Mouse (Mus musculus) limb, embryonic 11.5 days (tissue): ENCODE results near the gene Rubcnl. TPM values are rescaled to one million over a fixed set of nuclear protein-coding genes. Genes with fewer than 3 reads are reported as not detected.
A peak's percentile ranks its signal among the peaks of the same experiment; 100 is the strongest.

ENCODE experiments used
- ATAC-seq: fragments of 200-750 bp; cut with Nextera tagmentation; 2 replicates; pipeline ENCODE4 v1.8.0; 2017; ENCODE audit warnings: low read depth; ENCODE audit not compliant: insufficient number of reproducible peaks, low FRiP score, low TSS enrichment
- DNase-seq: peaks from one replicate; pipeline ENCODE4 v3.0.0-alpha.2; 2015; ENCODE audit warnings: low spot score
- H3K27ac ChIP-seq: fragments of 300-500 bp; sonication (generic); replicated peaks from 2 replicates; pipeline ENCODE4 v1.5.1; 2014; ENCODE audit warnings: low read depth, mild to moderate bottlenecking, low read length
- H3K27me3 ChIP-seq: fragments of 300-500 bp; sonication (generic); 2 replicates; pipeline ENCODE4 v1.6.1; 2014; ENCODE audit warnings: mild to moderate bottlenecking, low read length, mixed read lengths; ENCODE audit not compliant: control insufficient read depth, insufficient read depth
- H3K36me3 ChIP-seq: fragments of 300-500 bp; sonication (generic); 2 replicates; pipeline ENCODE4 v1.6.1; 2014; ENCODE audit warnings: mild to moderate bottlenecking, low read length, moderate library complexity, mixed read lengths; ENCODE audit not compliant: control insufficient read depth, insufficient read depth
- H3K4me1 ChIP-seq: fragments of 300-500 bp; sonication (generic); 2 replicates; pipeline ENCODE4 v1.6.1; 2014; ENCODE audit warnings: low read length, mixed read lengths; ENCODE audit not compliant: control insufficient read depth, insufficient read depth
- H3K4me2 ChIP-seq: fragments of 300-500 bp; sonication (generic); 2 replicates; pipeline ENCODE4 v1.6.1; 2014; ENCODE audit warnings: low read depth, mild to moderate bottlenecking, moderate library complexity; ENCODE audit not compliant: severe bottlenecking
- H3K4me3 ChIP-seq: fragments of 300-500 bp; sonication (generic); 2 replicates; pipeline ENCODE4 v1.5.1; 2014; ENCODE audit warnings: low read depth, low read length
- H3K9ac ChIP-seq: fragments of 300-500 bp; sonication (generic); 2 replicates; pipeline ENCODE4 v1.6.1; 2014; ENCODE audit warnings: mild to moderate bottlenecking, low read length
- H3K9me3 ChIP-seq: fragments of 300-500 bp; sonication (generic); 2 replicates; pipeline ENCODE4 v1.6.1; 2016; ENCODE audit warnings: low read length; ENCODE audit not compliant: control insufficient read depth
- WGBS: fragments of 180-500 bp; shearing (Covaris S2); extraction: QIAGEN DNeasy Blood & Tissue Kit; methylation state at CpG from one replicate; pipeline ENCODE4 v1.1.7; 2014; 5-methylcytosine and 5-hydroxymethylcytosine counted together
- polyA plus RNA-seq: library from polyadenylated mRNA; unstranded; fragments of >200 nt; fragmentation: Nextera tagmentation; extraction: Ambion mirVana; gene quantifications from 2 replicates; pipeline ENCODE4 v1.2.1, GENCODE M21; 2014

The Rubcnl gene
- polyA plus RNA-seq = 0.77 and 0.79 TPM in 2 replicates

GRCm38 (mm10) chr14:75015856-75016714, at the start of gene Rubcnl:
Gene Rubcnl (plus strand): TSS chr14:75016027.
- H3K27ac ChIP-seq = no peak within 1 kb of the TSS
- H3K9me3 ChIP-seq = no peaks in the 10 kb centered on the region
- DNase-seq = peak; percentile 87
- no peaks in the 10 kb centered on the region for H3K4me1 ChIP-seq
- peak; percentile 75 for ATAC-seq
- H3K9ac ChIP-seq = peak within 1 kb of the TSS; percentile 65
- no peaks in the 10 kb centered on the region for H3K27me3 ChIP-seq
- no peaks in the 10 kb centered on the region for H3K36me3 ChIP-seq
- peak within 1 kb of the TSS; percentile 51 for H3K4me3 ChIP-seq
- WGBS = 3% methylated on average over 49 of the region's 49 CpGs
- H3K4me2 ChIP-seq = peak within 1 kb of the TSS; percentile 94

- Histone ChIP-seq H3K9ac (no peak overlapping the region), H3K4me2 (no peak overlapping the region), H3K36me3 (no peaks in the 10 kb centered on the region), H3K27me3 (no peaks in the 10 kb centered on the region), H3K27ac (no peak overlapping the region), H3K4me3 (no peak overlapping the region), H3K9me3 (no peaks in the 10 kb centered on the region), H3K4me1 (no peaks in the 10 kb centered on the region)
- ATAC-seq (no peak), DNase-seq (no peak)
- 46% methylated on average over 3 of the region's 3 CpGs for WGBS
Observed at GRCm38 (mm10) chr14:74972216-74972615, 43.6 kb upstream of the Rubcnl start.

- ATAC-seq (no peak), DNase-seq (no peak)
- Histone ChIP-seq H3K27me3 (no peaks in the 10 kb centered on the region), H3K4me3 (no peak overlapping the region), H3K4me2 (no peak overlapping the region), H3K9me3 (no peaks in the 10 kb centered on the region), H3K4me1 (no peaks in the 10 kb centered on the region), H3K9ac (no peak overlapping the region), H3K36me3 (no peaks in the 10 kb centered on the region), H3K27ac (no peak overlapping the region)
- 92% methylated on average over 5 of the region's 5 CpGs for WGBS
Observed at GRCm38 (mm10) chr14:74972687-74973086, 43.1 kb upstream of the Rubcnl start.

- H3K27me3 ChIP-seq = no peaks in the 10 kb centered on the region
- no peaks in the 10 kb centered on the region for H3K9me3 ChIP-seq
- WGBS = 82% methylated on average over 10 of the region's 10 CpGs
- ATAC-seq (no peak), DNase-seq (no peak)
- H3K4me1 ChIP-seq = no peaks in the 10 kb centered on the region
- no peak overlapping the region for H3K27ac ChIP-seq
- no peak overlapping the region for H3K4me3 ChIP-seq
- no peak overlapping the region for H3K9ac ChIP-seq
- H3K4me2 ChIP-seq = no peak overlapping the region
- H3K36me3 ChIP-seq = no peaks in the 10 kb centered on the region
Observed at GRCm38 (mm10) chr14:74974136-74974651, 41.6 kb upstream of the Rubcnl start.

GRCm38 (mm10) chr14:74976972-74977371, 38.9 kb upstream of the Rubcnl start:
- WGBS = 83% methylated on average over 6 of the region's 6 CpGs
- Histone ChIP-seq H3K4me2 (no peak overlapping the region), H3K9ac (no peak overlapping the region), H3K4me1 (no peaks in the 10 kb centered on the region), H3K4me3 (no peak overlapping the region), H3K9me3 (no peaks in the 10 kb centered on the region), H3K27ac (no peak overlapping the region), H3K27me3 (no peaks in the 10 kb centered on the region), H3K36me3 (no peaks in the 10 kb centered on the region)
- ATAC-seq (no peak), DNase-seq (no peak)

- 44% methylated on average over 3 of the region's 3 CpGs for WGBS
Observed at GRCm38 (mm10) chr14:74981016-74981415, 34.8 kb upstream of the Rubcnl start.

GRCm38 (mm10) chr14:74983079-74983478, 32.7 kb upstream of the Rubcnl start:
- DNase-seq (no peak), ATAC-seq (no peak)

More at GRCm38 (mm10) chr14:74981016-74981415, 34.8 kb upstream of the Rubcnl start:
- Histone ChIP-seq H3K4me3 (no peak overlapping the region), H3K4me2 (no peak overlapping the region), H3K27ac (no peak overlapping the region), H3K27me3 (no peaks in the 10 kb centered on the region), H3K4me1 (no peaks in the 10 kb centered on the region), H3K9ac (no peak overlapping the region), H3K9me3 (no peaks in the 10 kb centered on the region), H3K36me3 (no peaks in the 10 kb centered on the region)
- DNase-seq = no peak
- no peak for ATAC-seq

GRCm38 (mm10) chr14:74984817-74985391, 30.9 kb upstream of the Rubcnl start:
- ATAC-seq (no peak), DNase-seq (no peak)
- Histone ChIP-seq H3K9ac (no peak overlapping the region), H3K9me3 (no peaks in the 10 kb centered on the region), H3K27ac (no peak overlapping the region), H3K27me3 (no peaks in the 10 kb centered on the region), H3K4me3 (no peak overlapping the region), H3K4me1 (no peaks in the 10 kb centered on the region), H3K4me2 (no peak overlapping the region), H3K36me3 (no peaks in the 10 kb centered on the region)
- WGBS = 80% methylated on average over 7 of the region's 7 CpGs

More at GRCm38 (mm10) chr14:74983079-74983478, 32.7 kb upstream of the Rubcnl start:
- H3K27ac ChIP-seq = no peak overlapping the region
- no peaks in the 10 kb centered on the region for H3K36me3 ChIP-seq
- no peak overlapping the region for H3K9ac ChIP-seq
- WGBS = 84% methylated on average over 5 of the region's 5 CpGs
- H3K4me3 ChIP-seq = no peak overlapping the region
- no peaks in the 10 kb centered on the region for H3K9me3 ChIP-seq
- no peaks in the 10 kb centered on the region for H3K4me1 ChIP-seq
- no peak overlapping the region for H3K4me2 ChIP-seq
- no peaks in the 10 kb centered on the region for H3K27me3 ChIP-seq
